Mouse (Mus musculus) adrenal gland, postnatal 25 days (tissue): ENCODE measurements around the gene Tgfbr3l. TPM values are rescaled to one million over a fixed set of nuclear protein-coding genes. Genes with fewer than 3 reads are reported as not detected.

Experiments used
- DNase-seq: peaks from one replicate; pipeline ENCODE4 v3.0.0; 2021; ENCODE audit warnings: mixed read lengths
- total RNA-seq: library from RNA; stranded (reverse); gene quantifications from 2 replicates; pipeline ENCODE4 v1.2.3, GENCODE M21; 2021

The Tgfbr3l gene
- total RNA-seq, 1 experiment from 2014 or later = 22.6 TPM

DNA sequence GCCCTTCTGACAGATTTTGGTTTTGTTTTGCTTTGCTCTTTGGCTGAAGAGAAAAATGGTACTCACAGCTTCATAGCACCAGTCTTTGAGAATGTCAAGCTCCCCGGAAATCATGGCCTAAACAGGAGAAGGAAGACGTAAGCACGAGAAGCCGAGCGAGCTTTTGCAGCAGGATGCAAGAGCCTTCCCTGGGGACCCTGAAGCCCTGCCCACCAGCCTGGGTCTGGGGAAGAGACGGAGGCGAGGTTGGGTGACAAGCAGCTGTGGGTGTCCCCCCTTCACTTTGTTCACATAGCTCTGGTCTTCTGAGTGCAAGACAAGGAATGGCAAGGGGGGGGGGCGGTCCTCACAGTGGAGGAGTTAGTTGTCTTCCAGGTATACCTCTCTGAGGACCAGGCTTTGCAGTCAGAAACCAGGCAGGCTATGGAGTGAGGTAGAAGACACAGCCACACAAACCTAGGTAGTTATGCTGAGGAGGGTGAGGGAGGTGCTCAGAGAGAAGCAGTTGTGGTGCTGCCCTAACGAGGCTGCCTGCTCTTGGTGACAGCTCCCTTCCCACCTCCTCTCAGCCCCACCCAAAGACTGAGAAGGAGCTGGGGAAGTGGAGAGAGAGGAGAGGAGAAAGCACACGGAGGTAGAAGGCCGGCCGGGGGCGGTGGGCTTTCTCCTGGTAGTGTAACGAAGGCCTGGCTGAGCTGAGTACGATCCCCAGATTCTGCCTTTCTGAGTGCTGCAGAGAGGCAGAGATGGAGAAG, 17.3 kb downstream of the Tgfbr3l start:
- DNase-seq = no peak

DNA sequence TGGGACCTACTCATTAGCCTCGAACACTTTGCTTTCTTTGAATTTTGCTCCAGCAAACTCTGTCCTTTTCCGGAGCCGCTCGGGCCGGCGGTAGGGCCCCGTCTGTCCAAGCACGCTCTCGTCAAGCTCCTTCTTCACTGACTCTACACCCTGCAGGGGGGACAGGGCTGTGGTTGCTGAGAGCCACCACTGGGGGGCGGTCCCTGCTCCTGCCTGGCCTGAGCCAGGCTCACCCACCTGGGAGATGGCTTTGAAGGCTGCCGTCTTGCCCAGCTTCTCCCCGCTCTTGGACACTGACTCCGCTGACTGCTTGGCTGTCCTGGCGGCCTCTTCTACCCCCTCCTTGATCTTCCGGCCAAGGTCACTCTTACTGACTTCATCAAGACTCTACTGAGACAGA, 19.6 kb downstream of the Tgfbr3l start:
- peak; percentile 28 for DNase-seq

DNA sequence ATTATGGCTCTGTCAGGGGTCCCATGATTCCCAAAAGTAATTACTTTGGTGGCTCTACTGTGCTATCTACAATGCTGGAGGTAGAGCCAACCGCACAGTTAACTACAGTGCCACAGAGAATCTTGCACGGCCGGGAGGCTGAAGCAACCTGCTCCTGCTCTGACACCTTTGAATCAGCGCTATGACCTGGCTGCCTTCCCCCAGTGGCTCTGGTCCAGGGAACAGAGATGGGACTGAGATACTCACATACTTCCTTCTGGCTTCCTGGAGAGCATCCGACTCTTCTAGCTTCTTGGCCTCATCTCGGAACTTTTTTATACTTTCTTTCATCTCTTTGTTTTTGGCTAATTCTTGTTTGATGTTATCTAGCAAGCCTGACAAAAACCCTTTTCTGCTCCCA, 21.6 kb downstream of the Tgfbr3l start:
- no peak for DNase-seq

DNA sequence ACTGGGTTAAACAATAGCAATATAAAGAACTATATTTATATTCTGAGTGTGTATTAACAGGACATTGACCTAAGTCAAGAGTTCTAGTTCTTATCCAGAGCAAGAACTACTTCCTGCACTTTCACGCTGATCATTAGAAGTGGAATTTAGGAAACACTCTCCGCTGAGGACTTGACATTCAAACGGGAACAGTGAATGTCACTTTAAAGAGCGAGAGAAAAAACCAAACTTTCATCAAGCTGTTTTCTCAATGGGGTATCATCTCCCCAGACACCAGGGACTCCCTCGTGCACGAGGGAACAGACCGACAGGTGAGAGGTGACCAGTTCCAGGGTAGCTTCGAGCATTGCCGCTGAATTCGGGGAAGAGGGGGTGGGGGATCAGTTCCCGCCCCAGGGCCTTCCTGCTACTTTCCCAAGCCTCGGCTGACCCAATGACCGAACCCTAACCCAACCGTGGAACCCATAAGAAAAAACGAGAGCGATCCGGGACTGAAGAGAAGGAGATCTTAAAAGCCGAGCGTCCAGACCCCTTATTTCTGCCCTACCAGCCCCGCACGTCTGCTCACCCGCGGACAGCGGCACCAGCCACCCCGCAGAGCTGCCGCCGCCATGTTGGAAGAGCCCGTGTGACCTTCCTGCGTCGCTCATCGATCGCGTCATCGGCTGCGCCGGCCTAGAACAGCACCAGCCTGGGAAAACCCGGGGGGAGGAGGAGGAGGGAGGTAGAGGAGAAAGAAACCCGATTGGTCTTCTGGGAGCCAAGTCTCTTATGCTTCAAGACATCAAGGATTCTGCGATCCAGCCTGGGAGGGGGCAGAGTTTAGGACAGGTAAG, 27.5 kb downstream of the Tgfbr3l start, which contains the start of gene Timm44:
TSS of gene Timm44 (minus strand) at position 639 of the 836 bp plus-strand sequence.
- DNase-seq = peak; percentile 94

DNA sequence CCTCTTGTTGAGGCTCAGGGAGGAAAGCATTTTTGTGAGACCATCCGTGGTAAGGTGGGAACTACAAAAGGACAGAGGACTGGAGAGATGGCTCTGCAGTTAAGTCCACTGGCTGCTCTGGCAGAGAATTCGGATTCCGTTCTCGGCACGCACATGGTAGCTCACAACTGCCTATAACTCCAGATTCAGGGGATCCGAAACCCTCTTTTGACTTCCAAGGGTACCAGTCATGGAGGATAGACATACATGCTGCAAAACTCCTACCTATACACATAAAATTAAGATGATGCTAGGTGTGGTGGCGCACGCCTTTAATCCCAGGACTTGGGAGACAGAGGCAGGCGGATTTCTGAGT, 28.1 kb downstream of the Tgfbr3l start:
- DNase-seq = no peak

DNA sequence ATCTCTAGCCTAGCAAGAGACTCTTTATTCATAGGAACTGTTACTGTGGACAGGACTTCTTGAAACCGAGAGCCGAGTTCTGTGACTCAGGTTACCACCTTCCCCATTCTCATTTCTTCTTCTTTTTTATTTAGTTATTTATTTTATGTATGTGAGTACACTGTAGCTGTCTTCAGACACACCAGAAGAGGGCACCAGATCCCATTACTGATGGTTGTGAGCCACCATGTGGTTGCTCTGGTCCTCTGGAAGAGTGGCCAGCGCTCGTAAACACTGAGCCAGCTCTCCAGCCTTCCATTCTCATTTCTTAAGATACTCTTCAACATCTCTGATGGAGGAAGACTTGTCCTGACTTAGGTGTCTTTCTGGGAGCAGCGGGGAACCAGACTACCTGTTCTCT, 44.7 kb downstream of the Tgfbr3l start:
- DNase-seq = no peak

DNA sequence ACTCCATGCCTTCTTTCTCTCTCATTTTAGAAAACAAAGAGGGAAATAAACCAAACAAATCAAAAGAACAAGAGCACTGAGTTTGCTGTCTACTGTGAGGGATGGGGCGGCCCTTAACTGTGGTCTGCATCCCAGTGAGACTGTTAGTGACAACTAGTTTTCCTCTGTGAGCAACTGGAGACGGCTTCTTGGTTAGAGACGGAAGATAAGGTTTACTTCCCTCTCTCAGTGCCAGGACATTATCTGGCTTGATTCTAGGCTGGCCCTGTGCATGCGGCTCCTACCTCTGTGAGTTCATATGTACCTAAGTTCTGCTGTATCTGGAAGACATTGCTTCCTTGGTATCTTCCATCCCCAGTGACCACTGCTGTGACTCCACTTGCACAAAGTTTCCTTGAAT, 49.8 kb downstream of the Tgfbr3l start:
- DNase-seq = no peak

Other genes starting within 250 kb of the Tgfbr3l start
- 0.88 and 1.6 TPM in 2 replicates for gene Cd209f, start 142.4 kb upstream of the Tgfbr3l start, total RNA-seq
- 0.18 TPM in 1 of 2 replicates, not detected in the other for gene Cd209g, start 114.1 kb upstream of the Tgfbr3l start, total RNA-seq
- 31.2 and 38.6 TPM in 2 replicates for gene Evi5l, start 81.6 kb upstream of the Tgfbr3l start, total RNA-seq
- gene Prr36, start 30.8 kb upstream of the Tgfbr3l start, total RNA-seq = 4.7 and 5.2 TPM in 2 replicates
- 18.0 and 18.6 TPM in 2 replicates for gene Lrrc8e, start 21.4 kb upstream of the Tgfbr3l start, total RNA-seq
- gene Map2k7, start 9.5 kb upstream of the Tgfbr3l start, total RNA-seq = 99.6 and 105 TPM in 2 replicates
- gene Gm49320, start 9.3 kb upstream of the Tgfbr3l start, total RNA-seq = 1.1 and 3.0 TPM in 2 replicates
- 30.7 and 31.8 TPM in 2 replicates for gene Snapc2, start 4.9 kb downstream of the Tgfbr3l start, total RNA-seq
- gene Ctxn1, start 11.1 kb downstream of the Tgfbr3l start, total RNA-seq = 8.0 and 8.6 TPM in 2 replicates
- gene Timm44, start 27.7 kb downstream of the Tgfbr3l start, total RNA-seq = 107 and 120 TPM in 2 replicates
- gene Ccl25, start 77.0 kb downstream of the Tgfbr3l start, total RNA-seq = 18.8 and 20.2 TPM in 2 replicates
- 95.1 and 102 TPM in 2 replicates for gene Elavl1, start 77.2 kb downstream of the Tgfbr3l start, total RNA-seq
- gene Cers4, start 244.8 kb downstream of the Tgfbr3l start, total RNA-seq = 11.0 and 28.3 TPM in 2 replicates